Mouse (Mus musculus): ENCODE results near the gene Aqp6.

GRCm38 (mm10) chr15:99592177-99592576, 9.0 kb upstream of the Aqp6 start:
- no peak for TF ChIP-seq ZC3H11A (IDR thresholded peaks at IDR 0.05; ENCODE audit: borderline replicate concordance, low read depth, low read length)
- no peak for TF ChIP-seq ZNF384 (IDR thresholded peaks at IDR 0.05; ENCODE audit: low read depth, low read length)
- TF ChIP-seq HCFC1 (IDR thresholded peaks at IDR 0.05; ENCODE audit: borderline replicate concordance, insufficient read depth, low read length): no peak

Measured in ES-E14 (cell line).